Mouse (Mus musculus) spleen, adult 2 months (tissue): ENCODE measurements around the gene Zfp839. TPM values are rescaled to one million over a fixed set of nuclear protein-coding genes. Genes with fewer than 3 reads are reported as not detected.

ENCODE experiments used
- DNase-seq, 2 experiments: peaks; one replicate each; pipeline versions ENCODE4 v3.0.0 to v3.0.0-alpha.2; 2012 to 2021; ENCODE audit warnings: low spot score in 2 of 2, low read depth in 1 of 2
- H3K27ac ChIP-seq: fragments of 200-500 bp; 2 replicates; pipeline ENCODE4 v1.5.1; 2012; ENCODE audit warnings: low read length, inconsistent platforms; ENCODE audit not compliant: insufficient read depth
- H3K27me3 ChIP-seq: fragments of 200-500 bp; 2 replicates; pipeline ENCODE4 v1.6.1; 2012; ENCODE audit warnings: mild to moderate bottlenecking, moderate library complexity, low read length, inconsistent platforms; ENCODE audit not compliant: control insufficient read depth, insufficient read depth
- H3K36me3 ChIP-seq: fragments of 200-500 bp; 2 replicates; pipeline ENCODE4 v1.6.1; 2012; ENCODE audit warnings: mild to moderate bottlenecking, low read length, inconsistent platforms; ENCODE audit not compliant: control insufficient read depth, insufficient read depth
- H3K4me1 ChIP-seq: fragments of 200-500 bp; 2 replicates; pipeline ENCODE4 v1.6.1; 2011; ENCODE audit warnings: inconsistent platforms; ENCODE audit not compliant: control insufficient read depth, insufficient read depth, insufficient read length
- H3K4me3 ChIP-seq: fragments of 200-500 bp; 2 replicates; pipeline ENCODE4 v1.5.1; 2011; ENCODE audit warnings: mild to moderate bottlenecking, inconsistent platforms; ENCODE audit not compliant: insufficient read depth, insufficient read length; ENCODE audit errors: extremely low read depth
- CTCF ChIP-seq: fragments of 200-500 bp; IDR thresholded peaks from 2 replicates; pipeline ENCODE4 v1.5.1; 2011; ENCODE audit warnings: mild to moderate bottlenecking, inconsistent platforms; ENCODE audit not compliant: insufficient read depth, insufficient read length, insufficient replicate concordance; ENCODE audit errors: extremely low read depth
- POLR2A ChIP-seq: fragments of 200-500 bp; IDR thresholded peaks from 2 replicates; pipeline ENCODE4 v1.6.1; 2011; ENCODE audit warnings: low read depth, low read length, inconsistent platforms
- WGBS: fragments of 180-500 bp; shearing (Covaris S2); methylation state at CpG from one replicate; pipeline ENCODE4 v1.1.7; 2018; 5-methylcytosine and 5-hydroxymethylcytosine counted together
- polyA plus RNA-seq: library from polyadenylated mRNA; depleted of rRNA; stranded (reverse); fragments of >200 nt; gene quantifications from 2 replicates; pipeline ENCODE4 v1.2.3, GENCODE M21; 2012; rRNA removed

The Zfp839 gene
- 5.3 and 5.7 TPM in 2 replicates for polyA plus RNA-seq

GRCm38 (mm10) chr12:110850010-110850928 is at the start of gene Zfp839:
TSS of gene Zfp839 (plus strand) at chr12:110850253.
- H3K36me3 ChIP-seq: no peaks in the 10 kb centered on the region
- H3K27ac ChIP-seq: peak within 1 kb of the TSS; percentile 69
- peak within 1 kb of the TSS; percentile 85 for H3K4me3 ChIP-seq
- under 1% methylated on average over 89 of the region's 89 CpGs for WGBS
- H3K4me1 ChIP-seq: peaks cover 14% of the 10 kb centered on the region; the same call in 1 of the 2 replicates
- DNase-seq: peak in 1 of 2 experiments; percentile 65
- 0 out of 2 replicates have a peak, but pooled peaks cover 3% of the 10 kb centered on the region for H3K27me3 ChIP-seq
- no peak; the same call in 1 of the 2 replicates for TF ChIP-seq POLR2A
- no peak for TF ChIP-seq CTCF

- Histone ChIP-seq H3K36me3 (0 out of 2 replicates have a peak, but pooled peaks cover 1% of the 10 kb centered on the region), H3K27me3 (no peaks in the 10 kb centered on the region), H3K4me3 (no peak overlapping the region), H3K27ac (no peak overlapping the region), H3K4me1 (no peaks in the 10 kb centered on the region)
- no peak for TF ChIP-seq CTCF
- no peak for TF ChIP-seq POLR2A
- DNase-seq: no peak
- 91% methylated on average over 10 of the region's 10 CpGs for WGBS
These were observed 48.1 kb upstream of the Zfp839 start for GRCm38 (mm10) chr12:110801876-110802464.

GRCm38 (mm10) chr12:110802674-110803297 is 47.3 kb upstream of the Zfp839 start:
- TF ChIP-seq POLR2A: no peak
- TF ChIP-seq CTCF: no peak
- DNase-seq: no peak
- no peaks in the 10 kb centered on the region for H3K4me1 ChIP-seq
- no peak overlapping the region for H3K27ac ChIP-seq
- no peaks in the 10 kb centered on the region for H3K27me3 ChIP-seq
- no peak overlapping the region for H3K4me3 ChIP-seq
- 0 out of 2 replicates have a peak, but pooled peaks cover 1% of the 10 kb centered on the region for H3K36me3 ChIP-seq
- WGBS: 91% methylated on average over 5 of the region's 5 CpGs

GRCm38 (mm10) chr12:110804261-110804660 is 45.8 kb upstream of the Zfp839 start:
- DNase-seq: no peak
- no peak for TF ChIP-seq CTCF
- no peak for TF ChIP-seq POLR2A
- Histone ChIP-seq H3K4me1 (no peaks in the 10 kb centered on the region), H3K27ac (no peak overlapping the region), H3K27me3 (no peaks in the 10 kb centered on the region), H3K4me3 (no peak overlapping the region), H3K36me3 (0 out of 2 replicates have a peak, but pooled peaks cover 1% of the 10 kb centered on the region)
- 89% methylated on average over 10 of the region's 10 CpGs for WGBS

GRCm38 (mm10) chr12:110806301-110806970 is 43.6 kb upstream of the Zfp839 start:
- WGBS: 85% methylated on average over 3 of the region's 3 CpGs
- TF ChIP-seq CTCF (peak; percentile 20; the same call in 1 of the 2 replicates), POLR2A (no peak)

GRCm38 (mm10) chr12:110808430-110808829 is 41.6 kb upstream of the Zfp839 start:
- peaks cover 3% of the 10 kb centered on the region; the same call in 1 of the 2 replicates for H3K4me1 ChIP-seq
- no peaks in the 10 kb centered on the region for H3K27me3 ChIP-seq
- 97% methylated on average over 10 of the region's 10 CpGs for WGBS
- H3K27ac ChIP-seq: no peak overlapping the region
- TF ChIP-seq POLR2A (no peak), CTCF (no peak)
- H3K36me3 ChIP-seq: 0 out of 2 replicates have a peak, but pooled peaks cover 1% of the 10 kb centered on the region
- H3K4me3 ChIP-seq: no peak overlapping the region
- no peak for DNase-seq

More at GRCm38 (mm10) chr12:110806301-110806970, 43.6 kb upstream of the Zfp839 start:
- Histone ChIP-seq H3K4me1 (no peaks in the 10 kb centered on the region), H3K36me3 (0 out of 2 replicates have a peak, but pooled peaks cover 1% of the 10 kb centered on the region), H3K27ac (no peak overlapping the region), H3K27me3 (no peaks in the 10 kb centered on the region), H3K4me3 (no peak overlapping the region)
- peak in 1 of 2 experiments; percentile 22 for DNase-seq
